Mouse (Mus musculus) fat pad, adult 2 months (tissue): ENCODE data around the gene Rasl2-9.
"Not testable (repeated sequence)": the region's sequence is repeated elsewhere in the genome, so short reads cannot be mapped to it uniquely, and the experiment has no call there.

Experiments used
- DNase-seq: peaks from one replicate; pipeline ENCODE4 v3.0.0-alpha.2; 2011; ENCODE audit warnings: low read depth, low spot score; ENCODE audit errors: extremely low read depth

The Rasl2-9 gene

GRCm38 (mm10) chr7:5081241-5081640 lies 44.5 kb downstream of the Rasl2-9 start:
- no peak for DNase-seq

- DNase-seq: no peak
These were observed 44.9 kb downstream of the Rasl2-9 start for GRCm38 (mm10) chr7:5080815-5081214.

GRCm38 (mm10) chr7:5080010-5080751 lies 45.6 kb downstream of the Rasl2-9 start, which contains the start of gene Epn1:
Gene Epn1, plus strand, starts transcription at chr7:5080235.
- no peak for DNase-seq

GRCm38 (mm10) chr7:5079365-5080009 lies 46.3 kb downstream of the Rasl2-9 start:
- not testable (repeated sequence) for DNase-seq

GRCm38 (mm10) chr7:5076931-5077330 lies 48.8 kb downstream of the Rasl2-9 start:
- DNase-seq: no peak

- no peak for DNase-seq
These were observed 50.8 kb downstream of the Rasl2-9 start for GRCm38 (mm10) chr7:5074984-5075383.
